Mouse (Mus musculus): ENCODE measurements around the gene Cacna1a.
"Not testable (repeated sequence)": the region's sequence is repeated elsewhere in the genome, so short reads cannot be mapped to it uniquely, and the experiment has no call there.

Cacna1a gene

GRCm38 (mm10) chr8:84485366-84485765 is 97.1 kb downstream of the Cacna1a start:
- no peak for DNase-seq

GRCm38 (mm10) chr8:84485864-84486263 is 97.6 kb downstream of the Cacna1a start:
- DNase-seq = no peak

- DNase-seq = no peak
Measured at GRCm38 (mm10) chr8:84489223-84489622, 101.0 kb downstream of the Cacna1a start.

GRCm38 (mm10) chr8:84494541-84495084 is 106.4 kb downstream of the Cacna1a start:
- DNase-seq = peak; percentile 88

- DNase-seq = no peak
Measured at GRCm38 (mm10) chr8:84501181-84501580, 112.9 kb downstream of the Cacna1a start.

- no peak for DNase-seq
Measured at GRCm38 (mm10) chr8:84501671-84502308, 113.5 kb downstream of the Cacna1a start.

GRCm38 (mm10) chr8:84502638-84503037 is 114.4 kb downstream of the Cacna1a start:
- no peak for DNase-seq

GRCm38 (mm10) chr8:84507220-84507619 is 119.0 kb downstream of the Cacna1a start:
- DNase-seq = no peak

- DNase-seq = not testable (repeated sequence)
Measured at GRCm38 (mm10) chr8:84509764-84510163, 121.5 kb downstream of the Cacna1a start.

- no peak for DNase-seq
Measured at GRCm38 (mm10) chr8:84511621-84512020, 123.4 kb downstream of the Cacna1a start.

GRCm38 (mm10) chr8:84513765-84514164 is 125.5 kb downstream of the Cacna1a start:
- peak; percentile 47 for DNase-seq

- no peak for DNase-seq
Measured at GRCm38 (mm10) chr8:84518180-84518579, 129.9 kb downstream of the Cacna1a start.

GRCm38 (mm10) chr8:84518720-84519119 is 130.5 kb downstream of the Cacna1a start:
- no peak for DNase-seq

GRCm38 (mm10) chr8:84519767-84520626 is 131.8 kb downstream of the Cacna1a start:
- DNase-seq = peak; percentile 63

GRCm38 (mm10) chr8:84520999-84521398 is 132.8 kb downstream of the Cacna1a start:
- DNase-seq = no peak

- no peak for DNase-seq
Measured at GRCm38 (mm10) chr8:84528036-84528435, 139.8 kb downstream of the Cacna1a start.

GRCm38 (mm10) chr8:84529548-84529947 is 141.3 kb downstream of the Cacna1a start:
- DNase-seq = no peak

GRCm38 (mm10) chr8:84532725-84533124 is 144.5 kb downstream of the Cacna1a start:
- no peak for DNase-seq

GRCm38 (mm10) chr8:84533341-84533740 is 145.1 kb downstream of the Cacna1a start:
- DNase-seq = no peak

- DNase-seq = no peak
Measured at GRCm38 (mm10) chr8:84536917-84537316, 148.7 kb downstream of the Cacna1a start.

GRCm38 (mm10) chr8:84539376-84539775 is 151.1 kb downstream of the Cacna1a start:
- DNase-seq = no peak

GRCm38 (mm10) chr8:84542481-84542880 is 154.2 kb downstream of the Cacna1a start:
- no peak for DNase-seq

- DNase-seq = no peak
Measured at GRCm38 (mm10) chr8:84545522-84545921, 157.3 kb downstream of the Cacna1a start.

GRCm38 (mm10) chr8:84552457-84552856 is 164.2 kb downstream of the Cacna1a start:
- no peak for DNase-seq

All from right cerebral cortex, postnatal 4 days (tissue).